Mouse (Mus musculus) heart, embryonic 16.5 days (tissue): Measurements from ENCODE around the gene Imp4. TPM values are rescaled to one million over a fixed set of nuclear protein-coding genes. Genes with fewer than 3 reads are reported as not detected.
A peak's percentile ranks its signal among the peaks of the same experiment; 100 is the strongest.

ENCODE experiments used
- ATAC-seq: fragments of 200-750 bp; cut with Nextera tagmentation; replicated peaks from 2 replicates; pipeline ENCODE4 v1.8.0; 2017; ENCODE audit warnings: moderate number of reproducible peaks; ENCODE audit not compliant: insufficient read depth, low FRiP score; ENCODE audit errors: extremely low read depth
- H3K27ac ChIP-seq: fragments of 300-500 bp; sonication (generic); 2 replicates; pipeline ENCODE4 v1.5.1; 2014; ENCODE audit warnings: mild to moderate bottlenecking, low read length, control low read depth, moderate library complexity
- H3K27me3 ChIP-seq: fragments of 300-500 bp; sonication (generic); 2 replicates; pipeline ENCODE4 v1.6.1; 2014; ENCODE audit warnings: low read length, mixed read lengths; ENCODE audit not compliant: control insufficient read depth, insufficient read depth
- H3K36me3 ChIP-seq: fragments of 300-500 bp; sonication (generic); 2 replicates; pipeline ENCODE4 v1.6.1; 2014; ENCODE audit not compliant: control insufficient read depth, insufficient read depth
- H3K4me1 ChIP-seq: fragments of 300-500 bp; sonication (generic); 2 replicates; pipeline ENCODE4 v1.6.1; 2014; ENCODE audit warnings: low read length, mixed read lengths; ENCODE audit not compliant: control insufficient read depth, insufficient read depth
- H3K4me2 ChIP-seq: fragments of 300-500 bp; sonication (generic); 2 replicates; pipeline ENCODE4 v1.6.1; 2014; ENCODE audit warnings: low read depth, mild to moderate bottlenecking, control low read depth, low read length
- H3K4me3 ChIP-seq: fragments of 300-500 bp; sonication (generic); 2 replicates; pipeline ENCODE4 v1.5.1; 2014; ENCODE audit warnings: mild to moderate bottlenecking, control low read depth, low read length
- H3K9ac ChIP-seq: fragments of 300-500 bp; sonication (generic); 2 replicates; pipeline ENCODE4 v1.6.1; 2014; ENCODE audit warnings: low read length, control low read depth
- H3K9me3 ChIP-seq: fragments of 300-500 bp; sonication (generic); replicated peaks from 2 replicates; pipeline ENCODE4 v1.6.1; 2016; ENCODE audit warnings: low read length; ENCODE audit not compliant: control insufficient read depth
- WGBS: fragments of 180-500 bp; shearing (Covaris S2); extraction: QIAGEN DNeasy Blood & Tissue Kit; methylation state at CpG from one replicate; pipeline ENCODE4 v1.1.7; 2014; 5-methylcytosine and 5-hydroxymethylcytosine counted together
- polyA plus RNA-seq: library from polyadenylated mRNA; unstranded; fragments of >200 nt; fragmentation: Nextera tagmentation; extraction: Ambion mirVana; gene quantifications from 2 replicates; pipeline ENCODE4 v1.2.1, GENCODE M21; 2015

The Imp4 gene
- polyA plus RNA-seq, 1 experiment from 2014 or later = 64.9 TPM

DNA sequence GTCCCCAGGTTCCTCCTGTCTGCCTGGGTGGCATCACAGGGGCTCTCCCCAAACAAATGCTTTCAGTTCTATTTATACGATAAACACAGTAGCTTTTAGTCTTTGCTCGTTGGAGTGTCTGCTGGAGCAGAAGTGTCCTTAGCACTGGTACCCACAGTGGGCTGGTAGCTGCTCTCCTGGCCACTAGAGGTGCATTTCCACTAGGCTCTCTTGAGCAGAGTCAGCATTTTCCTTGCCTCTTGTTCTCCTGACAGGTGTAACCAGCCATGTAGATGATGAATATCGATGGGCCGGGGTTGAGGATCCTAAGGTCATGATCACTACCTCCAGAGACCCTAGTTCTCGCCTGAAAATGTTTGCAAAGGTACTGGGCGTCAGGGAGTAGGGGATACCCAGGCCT lies 3.5 kb downstream of the Imp4 start:
- H3K27ac ChIP-seq = no peak overlapping the region
- H3K36me3 ChIP-seq = peaks cover 38% of the 10 kb centered on the region
- 88% methylated on average over 6 of the region's 6 CpGs for WGBS
- no peaks in the 10 kb centered on the region for H3K9me3 ChIP-seq
- no peak for ATAC-seq
- H3K27me3 ChIP-seq = no peaks in the 10 kb centered on the region
- no peak overlapping the region for H3K9ac ChIP-seq
- no peak overlapping the region for H3K4me3 ChIP-seq
- no peak overlapping the region for H3K4me2 ChIP-seq
- peaks cover 15% of the 10 kb centered on the region for H3K4me1 ChIP-seq

- no peak for ATAC-seq
- H3K9me3 ChIP-seq = no peaks in the 10 kb centered on the region
- peak overlapping the region; percentile 18; the same call in 1 of the 2 replicates for H3K4me3 ChIP-seq
- whole genome bisulfite sequencing = 32% methylated on average over 8 of the region's 8 CpGs
- H3K4me1 ChIP-seq = no peaks in the 10 kb centered on the region; the same call in 1 of the 2 replicates
- peak overlapping the region; percentile 92 for H3K4me2 ChIP-seq
- no peak overlapping the region for H3K27ac ChIP-seq
- H3K9ac ChIP-seq = no peak overlapping the region
- H3K36me3 ChIP-seq = no peaks in the 10 kb centered on the region
- peaks cover 11% of the 10 kb centered on the region for H3K27me3 ChIP-seq
Observed at GRCm38 (mm10) chr1:34458431-34458830, 18.8 kb downstream of the Imp4 start.

DNA sequence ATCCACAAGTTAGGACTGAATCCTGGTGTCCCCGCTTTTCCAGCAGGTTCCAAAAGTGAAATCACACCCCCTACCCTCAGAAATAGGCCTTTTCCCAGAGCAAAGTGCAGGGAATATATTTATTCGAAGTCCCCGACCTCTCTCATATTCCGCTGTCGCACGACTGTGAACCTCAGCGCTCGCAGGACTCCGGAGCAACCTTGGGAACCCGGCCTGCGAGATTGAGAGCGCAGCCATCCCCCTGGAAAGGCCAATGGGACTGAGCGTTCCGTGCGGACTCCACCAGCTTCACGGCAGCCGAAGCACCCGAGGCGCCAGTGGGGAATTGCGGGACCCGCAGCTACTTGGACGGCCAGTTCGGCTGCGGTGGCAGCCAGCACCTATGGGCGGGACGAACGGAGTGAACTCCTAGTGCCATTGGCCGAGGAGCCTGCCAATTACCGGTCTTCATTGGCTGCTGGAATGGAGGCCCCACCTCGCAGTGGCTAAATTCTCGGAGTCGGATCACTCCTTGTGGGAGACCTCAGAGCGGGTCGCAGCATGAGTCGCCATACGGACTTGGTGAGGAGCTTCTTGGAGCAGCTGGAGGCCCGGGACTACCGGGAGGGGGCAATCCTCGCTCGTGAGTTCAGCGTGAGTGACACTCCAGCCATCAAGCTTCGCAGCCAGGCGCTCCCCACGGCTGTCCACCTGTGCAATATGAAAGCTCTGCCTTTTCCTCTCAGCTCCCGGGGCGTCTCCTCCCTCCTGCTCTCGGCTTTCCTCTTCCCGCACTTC lies 19.8 kb downstream of the Imp4 start, which contains the start of gene Ptpn18:
Ptpn18 (plus strand) TSS at position 479 of the 777 bp plus-strand sequence.
- Histone ChIP-seq H3K9ac (peak within 1 kb of the TSS; percentile 75), H3K9me3 (no peaks in the 10 kb centered on the region), H3K4me3 (peak within 1 kb of the TSS; percentile 71), H3K4me2 (peak within 1 kb of the TSS; percentile 92), H3K27me3 (peaks cover 11% of the 10 kb centered on the region), H3K4me1 (no peaks in the 10 kb centered on the region; the same call in 1 of the 2 replicates), H3K27ac (peak within 1 kb of the TSS; percentile 38), H3K36me3 (no peaks in the 10 kb centered on the region)
- whole genome bisulfite sequencing = under 1% methylated on average over 48 of the region's 48 CpGs
- peak; percentile 90 for ATAC-seq

- Histone ChIP-seq H3K9ac (peak overlapping the region; percentile 75), H3K4me1 (no peaks in the 10 kb centered on the region; the same call in 1 of the 2 replicates), H3K27me3 (peaks cover 11% of the 10 kb centered on the region), H3K27ac (no peak overlapping the region), H3K4me3 (peak overlapping the region; percentile 71), H3K36me3 (no peaks in the 10 kb centered on the region), H3K4me2 (peak overlapping the region; percentile 92), H3K9me3 (no peaks in the 10 kb centered on the region)
- WGBS = 3% methylated on average over 15 of the region's 15 CpGs
- ATAC-seq = peak; percentile 15; the same call in 1 of the 2 replicates
Observed at GRCm38 (mm10) chr1:34460061-34460441, 20.4 kb downstream of the Imp4 start.

GRCm38 (mm10) chr1:34462766-34463165 lies 23.1 kb downstream of the Imp4 start:
- WGBS = 20% methylated on average over 7 of the region's 7 CpGs
- Histone ChIP-seq H3K9me3 (no peaks in the 10 kb centered on the region), H3K9ac (no peak overlapping the region), H3K36me3 (no peaks in the 10 kb centered on the region), H3K27me3 (peaks cover 5% of the 10 kb centered on the region), H3K4me3 (no peak overlapping the region), H3K4me2 (no peak overlapping the region), H3K27ac (no peak overlapping the region), H3K4me1 (no peaks in the 10 kb centered on the region; the same call in 1 of the 2 replicates)
- no peak for ATAC-seq

DNA sequence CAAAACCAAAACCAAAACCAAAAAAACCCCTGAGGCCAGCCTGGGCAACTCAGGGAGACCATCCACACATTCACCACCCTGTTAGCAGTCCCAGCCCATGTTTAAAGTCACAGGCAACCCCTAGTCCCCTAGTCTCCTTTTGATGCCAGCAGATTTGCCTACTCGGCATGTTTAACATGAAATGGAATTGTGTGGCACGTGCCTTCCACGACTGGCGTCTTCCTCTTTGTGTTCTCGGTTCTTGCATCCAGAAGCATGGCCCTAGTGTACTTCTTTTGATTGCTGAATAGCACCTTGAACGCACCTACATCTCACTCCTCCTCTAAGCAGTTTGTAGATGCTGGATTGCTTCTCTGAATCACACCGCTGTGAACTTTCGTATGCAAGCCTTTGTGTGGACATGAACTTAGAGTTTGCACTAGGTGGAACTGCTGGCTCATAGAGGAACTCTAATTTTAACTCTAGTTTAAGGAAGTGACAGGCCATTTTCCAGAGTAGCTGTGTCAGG lies 24.7 kb downstream of the Imp4 start:
- ATAC-seq = no peak
- peaks cover 2% of the 10 kb centered on the region; the same call in 1 of the 2 replicates for H3K27me3 ChIP-seq
- WGBS = 75% methylated on average over 8 of the region's 8 CpGs
- H3K9me3 ChIP-seq = no peaks in the 10 kb centered on the region
- no peak overlapping the region for H3K4me3 ChIP-seq
- H3K36me3 ChIP-seq = no peaks in the 10 kb centered on the region
- no peak overlapping the region for H3K27ac ChIP-seq
- H3K4me1 ChIP-seq = no peaks in the 10 kb centered on the region
- H3K4me2 ChIP-seq = no peak overlapping the region
- no peak overlapping the region for H3K9ac ChIP-seq

GRCm38 (mm10) chr1:34465445-34465844 lies 25.8 kb downstream of the Imp4 start:
- Histone ChIP-seq H3K4me1 (no peaks in the 10 kb centered on the region), H3K27ac (no peak overlapping the region), H3K36me3 (no peaks in the 10 kb centered on the region), H3K27me3 (peaks cover 2% of the 10 kb centered on the region; the same call in 1 of the 2 replicates), H3K4me3 (no peak overlapping the region), H3K9ac (no peak overlapping the region), H3K4me2 (no peak overlapping the region), H3K9me3 (no peaks in the 10 kb centered on the region)
- no peak for ATAC-seq
- WGBS = 65% methylated on average over 6 of the region's 6 CpGs

- 60% methylated on average over 3 of the region's 3 CpGs for WGBS
- no peaks in the 10 kb centered on the region; the same call in 1 of the 2 replicates for H3K4me1 ChIP-seq
- no peak overlapping the region for H3K27ac ChIP-seq
- H3K36me3 ChIP-seq = no peaks in the 10 kb centered on the region
- H3K9me3 ChIP-seq = no peaks in the 10 kb centered on the region
- peaks cover 4% of the 10 kb centered on the region for H3K27me3 ChIP-seq
- H3K9ac ChIP-seq = no peak overlapping the region
- no peak for ATAC-seq
- no peak overlapping the region for H3K4me3 ChIP-seq
- H3K4me2 ChIP-seq = no peak overlapping the region
Observed at GRCm38 (mm10) chr1:34468051-34468450, 28.4 kb downstream of the Imp4 start.

DNA sequence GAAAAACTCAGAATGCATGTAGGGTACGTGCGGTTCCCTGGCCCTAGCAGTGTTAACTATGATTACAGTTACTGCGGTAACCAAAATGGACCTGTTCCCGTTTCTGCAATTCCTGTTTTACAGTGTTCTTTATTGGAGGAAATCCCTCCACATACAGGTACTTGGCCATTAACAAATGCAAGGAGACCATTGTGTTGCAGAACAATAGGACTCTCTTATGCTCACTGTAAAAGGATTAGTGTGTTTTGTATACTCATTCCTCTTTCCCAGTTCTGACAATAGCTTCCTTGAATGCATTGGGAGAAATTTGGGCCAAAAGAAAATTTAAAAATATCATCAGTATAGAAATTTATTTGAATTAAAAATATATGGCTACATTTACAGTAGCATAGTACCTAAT lies 28.8 kb downstream of the Imp4 start:
- Histone ChIP-seq H3K36me3 (no peaks in the 10 kb centered on the region), H3K9ac (no peak overlapping the region), H3K27me3 (peaks cover 4% of the 10 kb centered on the region), H3K4me2 (no peak overlapping the region), H3K9me3 (no peaks in the 10 kb centered on the region), H3K4me1 (no peaks in the 10 kb centered on the region; the same call in 1 of the 2 replicates), H3K27ac (no peak overlapping the region), H3K4me3 (no peak overlapping the region)
- no peak for ATAC-seq
- 81% methylated on average over 4 of the region's 4 CpGs for WGBS
